9 mouse cellular contexts compared by ENCODE assay signal in genomic region chr3:89456726-89457665, GRCm38 (mm10). TPM values are rescaled to one million over a fixed set of nuclear protein-coding genes. Genes with fewer than 3 reads are reported as not detected.
A peak's percentile ranks its signal among the peaks of the same experiment; 100 is the strongest.
DNase-seq lines count a peak whose midpoint lies in the region; TF ChIP-seq lines count a peak whose summit lies in the region.
"Had no signal": no experiment of that assay in that cellular context is flagged by ENCODE, and none has a peak within 500 bp of the region (broad histone marks: within the 10 kb centered on the region; RNA-seq: fewer than 3 reads in every experiment).

No protein-coding gene starts in this region.

- peak; percentile 60 for TF ChIP-seq CTCF in left cerebral cortex, adult 2 months (IDR thresholded peaks at IDR 0.05)

- H3K4me3 ChIP-seq in left cerebral cortex, adult 2 months, result no peak overlapping the region
- H3K4me3 ChIP-seq in heart, embryonic 10.5 days, result no peak overlapping the region
- H3K4me3 ChIP-seq in megakaryocyte, embryonic 14.5 days (replicated peaks), result peak overlapping the region; percentile 74
- H3K4me3 ChIP-seq: neural tube, embryonic 12.5 days had no signal

- WGBS in heart, embryonic 10.5 days, result 48% methylated on average over 10 of the region's 10 CpGs

- H3K36me3 ChIP-seq in heart, embryonic 10.5 days, result 0 out of 2 replicates have a peak, but pooled peaks cover 7% of the 10 kb centered on the region
- H3K36me3 ChIP-seq in megakaryocyte, embryonic 14.5 days (replicated peaks; ENCODE audit: low read length), result peaks cover 16% of the 10 kb centered on the region

- intact Hi-C loops in left cerebral cortex, adult 2 months (cut with DNase I), result loop anchor here (2.0 kb wide), 2 partner anchors 232 to 402 kb away; no protein-coding TSS in a partner anchor

- no peaks in the 10 kb centered on the region for H3K9me3 ChIP-seq in heart, embryonic 10.5 days
- no peaks in the 10 kb centered on the region for H3K9me3 ChIP-seq in megakaryocyte, embryonic 14.5 days
- H3K9me3 ChIP-seq: neural tube, embryonic 12.5 days had no signal

- H3K27ac ChIP-seq in left cerebral cortex, adult 2 months, result no peak overlapping the region
- 0 out of 2 replicates have a peak overlapping the region, but pooled peaks have one; percentile 22 for H3K27ac ChIP-seq in heart, embryonic 10.5 days
- H3K27ac ChIP-seq: neural tube, embryonic 12.5 days had no signal

- peak; percentile 40 to 65 for DNase-seq in left cerebral cortex, adult 2 months (ENCODE audit: extremely low spot score in 1 of 2, low spot score in 2 of 2)
- no peak for DNase-seq in left cerebral cortex, adult 8-10 months (ENCODE audit: low spot score in 2 of 2)
- DNase-seq in Muller cell, postnatal 12 days (ENCODE audit: inconsistent ontology term), result peak; percentile 61
- peak; percentile 64 to 79 for DNase-seq in cerebellum, postnatal 14 days
- peak; percentile 91 for DNase-seq in heart, embryonic 10.5 days (ENCODE audit: low spot score)
- peak; percentile 66 to 71 for DNase-seq in layer of hippocampus, postnatal 10 days (ENCODE audit: low spot score in 2 of 2)
- peak; percentile 90 for DNase-seq in thymus, postnatal 0 days (ENCODE audit: low spot score)

- H3K4me1 ChIP-seq in heart, embryonic 10.5 days, result peaks cover 43% of the 10 kb centered on the region
- H3K4me1 ChIP-seq in megakaryocyte, embryonic 14.5 days, result peaks cover 79% of the 10 kb centered on the region

- no peaks in the 10 kb centered on the region for H3K27me3 ChIP-seq in heart, embryonic 10.5 days (ENCODE audit: insufficient read depth, poor library complexity, severe bottlenecking)
- no peaks in the 10 kb centered on the region for H3K27me3 ChIP-seq in megakaryocyte, embryonic 14.5 days (replicated peaks)
- H3K27me3 ChIP-seq: neural tube, embryonic 12.5 days had no signal

RNA-seq across cellular contexts. Expression of gene Pmvk, which starts 2.7 kb away (rescaled TPM):
- total RNA-seq in left cerebral cortex, adult 2 months (2021), result 10 to 100 TPM; 32.1 to 35.0 TPM
- total RNA-seq in left cerebral cortex, adult 8-10 months (2022), result 10 to 100 TPM; 29.0 to 37.4 (median 31.7) TPM
- 64.3 and 70.4 TPM in 2 replicates for polyA plus RNA-seq in heart, embryonic 10.5 days (2016; fragmentation: Nextera tagmentation; extraction: Ambion mirVana)
- total RNA-seq in layer of hippocampus, postnatal 10 days (2021), result 10 to 100 TPM; 44.0 to 46.9 TPM
- 10.7 and 35.6 TPM in 2 replicates for polyA plus RNA-seq in megakaryocyte, embryonic 14.5 days (2012; ENCODE audit: insufficient read depth, low replicate concordance)
- polyA plus RNA-seq in thymus, postnatal 0 days (2015; fragmentation: Nextera tagmentation; extraction: Ambion mirVana), result 39.3 and 40.3 TPM in 2 replicates

RNA-seq across cellular contexts. Expression of gene Pbxip1, which starts 20.5 kb away (rescaled TPM):
- total RNA-seq in left cerebral cortex, adult 2 months (2021), result 10 to 100 TPM; 33.8 to 34.8 TPM
- 10 to 100 TPM; 33.6 to 51.4 (median 41.9) TPM for total RNA-seq in left cerebral cortex, adult 8-10 months (2022)
- polyA plus RNA-seq in heart, embryonic 10.5 days (2016; fragmentation: Nextera tagmentation; extraction: Ambion mirVana), result 46.5 and 68.4 TPM in 2 replicates
- 10 to 100 TPM; 43.3 to 45.2 TPM for total RNA-seq in layer of hippocampus, postnatal 10 days (2021)
- polyA plus RNA-seq in megakaryocyte, embryonic 14.5 days (2012; ENCODE audit: insufficient read depth, low replicate concordance), result 23.0 and 29.3 TPM in 2 replicates
- polyA plus RNA-seq in thymus, postnatal 0 days (2015; fragmentation: Nextera tagmentation; extraction: Ambion mirVana), result 23.1 and 27.3 TPM in 2 replicates

RNA-seq across cellular contexts. Expression of gene Pygo2, which starts 27.0 kb away (rescaled TPM):
- total RNA-seq in left cerebral cortex, adult 2 months (2021), result 10 to 100 TPM; 51.0 to 54.5 TPM
- 10 to 100 TPM; 44.0 to 57.4 (median 48.8) TPM for total RNA-seq in left cerebral cortex, adult 8-10 months (2022)
- polyA plus RNA-seq in heart, embryonic 10.5 days (2016; fragmentation: Nextera tagmentation; extraction: Ambion mirVana), result 28.2 and 35.9 TPM in 2 replicates
- 10 to 100 TPM; 48.5 to 52.3 TPM for total RNA-seq in layer of hippocampus, postnatal 10 days (2021)
- polyA plus RNA-seq in megakaryocyte, embryonic 14.5 days (2012; ENCODE audit: insufficient read depth, low replicate concordance), result 35.3 and 137 TPM in 2 replicates
- 21.3 and 22.3 TPM in 2 replicates for polyA plus RNA-seq in thymus, postnatal 0 days (2015; fragmentation: Nextera tagmentation; extraction: Ambion mirVana)

RNA-seq across cellular contexts. Expression of gene Shc1, which starts 38.8 kb away (rescaled TPM):
- total RNA-seq in left cerebral cortex, adult 2 months (2021), result 10 to 100 TPM; 12.9 to 16.4 TPM
- total RNA-seq in left cerebral cortex, adult 8-10 months (2022), result 10 to 100 TPM; 15.1 to 18.7 (median 17.3) TPM
- polyA plus RNA-seq in heart, embryonic 10.5 days (2016; fragmentation: Nextera tagmentation; extraction: Ambion mirVana), result 72.2 and 79.5 TPM in 2 replicates
- 10 to 100 TPM; 14.7 to 15.1 TPM for total RNA-seq in layer of hippocampus, postnatal 10 days (2021)
- 22.7 and 67.6 TPM in 2 replicates for polyA plus RNA-seq in megakaryocyte, embryonic 14.5 days (2012; ENCODE audit: insufficient read depth, low replicate concordance)
- 37.2 and 44.7 TPM in 2 replicates for polyA plus RNA-seq in thymus, postnatal 0 days (2015; fragmentation: Nextera tagmentation; extraction: Ambion mirVana)

RNA-seq across cellular contexts. Expression of gene Cks1b, which starts 38.8 kb away (rescaled TPM):
- total RNA-seq in left cerebral cortex, adult 2 months (2021), result 1 to 10 TPM; 1.8 to 2.3 TPM
- 1 to 10 TPM; 2.4 to 3.5 (median 2.8) TPM for total RNA-seq in left cerebral cortex, adult 8-10 months (2022)
- polyA plus RNA-seq in heart, embryonic 10.5 days (2016; fragmentation: Nextera tagmentation; extraction: Ambion mirVana), result 465 and 589 TPM in 2 replicates
- total RNA-seq in layer of hippocampus, postnatal 10 days (2021), result 10 to 100 TPM in 1 of 2 experiments, 1 to 10 TPM in 1; 9.8 to 10.9 TPM
- polyA plus RNA-seq in megakaryocyte, embryonic 14.5 days (2012; ENCODE audit: insufficient read depth, low replicate concordance), result 16.4 and 53.9 TPM in 2 replicates
- polyA plus RNA-seq in thymus, postnatal 0 days (2015; fragmentation: Nextera tagmentation; extraction: Ambion mirVana), result 466 and 485 TPM in 2 replicates

Comparison
In these comparisons a context has a peak if more than half of its experiments do, and no peak if none do; other contexts are left out.
1. DNase-seq: peak in left cerebral cortex, adult 2 months (2 of 2), Muller cell, postnatal 12 days (single experiment), cerebellum, postnatal 14 days (2 of 2), heart, embryonic 10.5 days (single experiment), layer of hippocampus, postnatal 10 days (2 of 2) and thymus, postnatal 0 days (single experiment); none in left cerebral cortex, adult 8-10 months (0 of 2).